Mouse (Mus musculus): ENCODE measurements around the gene Dusp14. TPM values are rescaled to one million over a fixed set of nuclear protein-coding genes. Genes with fewer than 3 reads are reported as not detected.

The Dusp14 gene
- polyA plus RNA-seq, 1 experiment from 2014 or later, result 54.6 TPM

DNA sequence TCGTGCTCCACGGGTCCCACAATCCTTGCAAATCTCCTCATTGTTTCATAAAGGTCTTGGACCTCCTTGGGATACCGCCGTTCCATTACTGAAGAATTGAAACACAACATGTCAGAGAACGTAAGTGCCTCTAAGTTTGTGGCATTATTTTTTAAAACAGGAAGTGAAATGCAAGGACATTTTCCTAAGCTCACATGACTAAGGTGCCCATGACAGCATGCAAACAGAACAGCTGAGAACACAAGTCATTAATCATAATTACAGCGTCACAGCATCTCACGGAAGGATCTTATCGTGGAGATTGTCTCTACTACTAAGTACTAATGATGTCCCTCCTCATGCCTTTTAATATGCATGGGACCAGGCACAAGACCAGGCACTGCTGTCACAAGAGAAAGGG lies 21.5 kb upstream of the Dusp14 start:
- H3K9ac ChIP-seq (replicated peaks; ENCODE audit: low read length), result no peak overlapping the region
- WGBS, result 88% methylated on average over 8 of the region's 8 CpGs
- no peak overlapping the region for H3K4me2 ChIP-seq (replicated peaks; ENCODE audit: low read depth, low read length)
- no peaks in the 10 kb centered on the region for H3K27me3 ChIP-seq (ENCODE audit: insufficient read depth, low read length)
- no peak for ATAC-seq (ENCODE audit: low FRiP score, low TSS enrichment)
- no peak overlapping the region for H3K4me3 ChIP-seq (ENCODE audit: low read length)
- H3K27ac ChIP-seq (ENCODE audit: low read length), result no peak overlapping the region
- H3K36me3 ChIP-seq (ENCODE audit: insufficient read depth, low read length), result peaks cover 34% of the 10 kb centered on the region
- no peaks in the 10 kb centered on the region for H3K4me1 ChIP-seq (ENCODE audit: insufficient read depth, low read length)
- no peaks in the 10 kb centered on the region for H3K9me3 ChIP-seq (ENCODE audit: low read length)

DNA sequence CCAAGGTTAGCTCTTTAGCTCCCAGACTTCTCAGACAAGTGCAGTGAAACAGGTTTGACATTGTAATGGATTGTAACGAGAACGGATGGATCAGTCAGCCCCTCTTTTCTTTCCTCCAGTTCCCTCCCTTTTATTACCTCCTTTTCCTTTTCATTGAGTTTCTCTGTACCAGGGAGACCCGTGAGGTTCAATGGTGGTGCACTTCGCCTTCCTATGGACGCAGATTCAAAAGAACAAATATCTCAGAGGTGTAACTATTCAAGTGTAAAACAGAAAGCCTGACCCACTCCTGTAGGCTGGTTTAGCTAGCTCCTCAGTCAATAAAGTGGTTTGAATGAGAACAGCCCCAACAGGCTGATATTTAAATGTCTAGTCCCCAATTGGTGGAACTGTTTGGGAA lies 12.8 kb upstream of the Dusp14 start:
- WGBS, result 91% methylated on average over 5 of the region's 5 CpGs
- no peaks in the 10 kb centered on the region for H3K9me3 ChIP-seq (ENCODE audit: low read length)
- H3K27ac ChIP-seq (ENCODE audit: low read length), result no peak overlapping the region
- H3K9ac ChIP-seq (replicated peaks; ENCODE audit: low read length), result no peak overlapping the region
- no peak overlapping the region for H3K4me2 ChIP-seq (replicated peaks; ENCODE audit: low read depth, low read length)
- no peaks in the 10 kb centered on the region for H3K27me3 ChIP-seq (ENCODE audit: insufficient read depth, low read length)
- no peak for ATAC-seq (ENCODE audit: low FRiP score, low TSS enrichment)
- H3K36me3 ChIP-seq (ENCODE audit: insufficient read depth, low read length), result peaks cover 39% of the 10 kb centered on the region
- peaks cover 9% of the 10 kb centered on the region; the same call in 1 of the 2 replicates for H3K4me1 ChIP-seq (ENCODE audit: insufficient read depth, low read length)
- H3K4me3 ChIP-seq (ENCODE audit: low read length), result no peak overlapping the region

DNA sequence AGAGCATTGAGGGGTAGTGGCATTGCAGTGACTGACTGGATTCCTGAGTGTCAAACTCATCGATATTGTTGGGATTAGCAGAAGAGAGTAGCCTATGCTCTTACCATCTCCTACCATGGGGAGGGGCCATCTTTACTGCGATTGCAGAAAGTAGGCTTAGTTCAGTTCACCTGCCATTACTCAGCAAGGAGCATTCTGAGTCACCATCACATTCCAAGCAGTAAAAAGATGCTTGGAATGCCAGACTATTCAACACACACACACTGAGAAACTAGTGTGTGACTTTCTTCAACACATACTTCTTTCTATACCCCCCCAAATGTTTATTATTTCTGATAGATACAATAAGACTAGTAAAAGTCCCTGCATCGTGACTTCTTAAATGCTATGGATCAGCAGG lies 11.3 kb upstream of the Dusp14 start:
- Histone ChIP-seq H3K4me3 (ENCODE audit: low read length) (no peak overlapping the region), H3K4me1 (ENCODE audit: insufficient read depth, low read length) (peaks cover 9% of the 10 kb centered on the region; the same call in 1 of the 2 replicates), H3K9me3 (ENCODE audit: low read length) (no peaks in the 10 kb centered on the region), H3K9ac (replicated peaks; ENCODE audit: low read length) (no peak overlapping the region), H3K36me3 (ENCODE audit: insufficient read depth, low read length) (peaks cover 28% of the 10 kb centered on the region; the same call in 1 of the 2 replicates), H3K27me3 (ENCODE audit: insufficient read depth, low read length) (no peaks in the 10 kb centered on the region), H3K27ac (ENCODE audit: low read length) (peak overlapping the region; percentile 78; the same call in 1 of the 2 replicates), H3K4me2 (replicated peaks; ENCODE audit: low read depth, low read length) (no peak overlapping the region)
- 88% methylated on average over 3 of the region's 3 CpGs for WGBS
- ATAC-seq (ENCODE audit: low FRiP score, low TSS enrichment), result no peak

DNA sequence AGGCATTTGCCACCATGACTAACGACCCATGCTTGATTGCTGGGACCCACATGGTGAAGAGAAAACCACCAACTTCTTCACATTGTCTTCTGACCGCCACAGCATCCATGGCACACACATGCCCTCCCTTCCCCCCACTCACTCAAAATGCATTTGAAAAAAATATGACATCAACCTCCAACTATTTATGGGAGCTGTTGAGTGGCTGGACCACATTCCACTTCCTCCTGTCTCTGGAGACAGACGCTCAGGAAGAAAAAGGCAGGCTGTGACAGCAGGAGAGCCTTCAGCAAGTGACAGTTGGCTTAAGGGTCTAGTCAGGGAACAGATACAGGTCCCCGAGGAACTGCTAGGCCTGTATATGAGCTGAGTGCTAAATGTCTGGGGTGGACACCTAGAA lies 10.8 kb upstream of the Dusp14 start:
- ATAC-seq (ENCODE audit: low FRiP score, low TSS enrichment), result no peak
- WGBS, result 85% methylated on average over 4 of the region's 4 CpGs
- H3K4me2 ChIP-seq (replicated peaks; ENCODE audit: low read depth, low read length), result no peak overlapping the region
- no peak overlapping the region for H3K9ac ChIP-seq (replicated peaks; ENCODE audit: low read length)
- H3K9me3 ChIP-seq (ENCODE audit: low read length), result no peaks in the 10 kb centered on the region
- no peaks in the 10 kb centered on the region for H3K27me3 ChIP-seq (ENCODE audit: insufficient read depth, low read length)
- H3K36me3 ChIP-seq (ENCODE audit: insufficient read depth, low read length), result peaks cover 28% of the 10 kb centered on the region; the same call in 1 of the 2 replicates
- peak overlapping the region; percentile 78 for H3K27ac ChIP-seq (ENCODE audit: low read length)
- H3K4me3 ChIP-seq (ENCODE audit: low read length), result no peak overlapping the region
- H3K4me1 ChIP-seq (ENCODE audit: insufficient read depth, low read length), result peaks cover 9% of the 10 kb centered on the region; the same call in 1 of the 2 replicates

DNA sequence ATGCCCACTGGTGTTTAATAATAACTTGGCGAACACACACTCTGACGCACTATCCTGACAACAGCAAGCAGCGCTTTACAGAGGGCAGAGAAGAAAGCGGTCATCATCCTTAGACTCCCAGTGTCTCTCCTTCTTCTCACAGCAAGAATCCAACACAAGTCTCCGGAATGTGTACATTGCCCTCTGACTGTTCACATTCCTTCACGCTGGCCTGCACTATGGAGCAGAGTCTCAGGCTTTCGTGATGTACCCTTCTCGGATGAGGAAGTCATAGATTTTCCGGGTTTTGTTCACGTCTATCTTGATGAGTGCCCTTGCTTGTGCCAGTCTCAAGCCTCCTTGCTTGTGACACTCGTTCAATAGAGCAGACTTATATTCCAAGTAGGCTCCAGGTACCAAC lies 10.3 kb upstream of the Dusp14 start:
- Histone ChIP-seq H3K4me2 (replicated peaks; ENCODE audit: low read depth, low read length) (no peak overlapping the region), H3K4me3 (ENCODE audit: low read length) (no peak overlapping the region), H3K27me3 (ENCODE audit: insufficient read depth, low read length) (no peaks in the 10 kb centered on the region), H3K27ac (ENCODE audit: low read length) (peak overlapping the region; percentile 78), H3K9me3 (ENCODE audit: low read length) (no peaks in the 10 kb centered on the region), H3K4me1 (ENCODE audit: insufficient read depth, low read length) (peaks cover 14% of the 10 kb centered on the region), H3K9ac (replicated peaks; ENCODE audit: low read length) (no peak overlapping the region), H3K36me3 (ENCODE audit: insufficient read depth, low read length) (peaks cover 24% of the 10 kb centered on the region; the same call in 1 of the 2 replicates)
- 82% methylated on average over 11 of the region's 11 CpGs for WGBS
- peak; percentile 73; the same call in 1 of the 2 replicates for ATAC-seq (ENCODE audit: low FRiP score, low TSS enrichment)

DNA sequence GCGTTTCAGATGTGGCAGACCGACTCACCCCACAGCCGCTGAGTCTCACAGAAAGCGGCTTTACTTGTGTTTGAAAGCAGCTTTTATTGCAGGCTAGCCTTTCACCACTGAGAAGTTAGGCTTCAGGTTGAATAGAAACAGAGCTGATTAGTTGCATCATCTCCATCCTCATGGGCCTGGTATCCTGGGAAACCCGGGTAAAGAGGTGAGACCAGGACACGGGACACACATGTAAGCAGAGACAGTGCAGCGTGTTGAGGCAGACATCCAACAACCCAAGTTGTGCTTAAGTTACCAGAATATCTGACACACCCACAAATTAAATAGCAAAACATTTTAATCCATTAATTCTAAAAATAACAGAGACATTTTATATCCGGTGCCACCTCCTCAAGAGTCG lies 9.5 kb upstream of the Dusp14 start:
- 89% methylated on average over 9 of the region's 9 CpGs for WGBS
- peaks cover 20% of the 10 kb centered on the region for H3K4me1 ChIP-seq (ENCODE audit: insufficient read depth, low read length)
- no peak overlapping the region for H3K4me3 ChIP-seq (ENCODE audit: low read length)
- H3K27me3 ChIP-seq (ENCODE audit: insufficient read depth, low read length), result no peaks in the 10 kb centered on the region
- no peak overlapping the region for H3K9ac ChIP-seq (replicated peaks; ENCODE audit: low read length)
- peak overlapping the region; percentile 78 for H3K27ac ChIP-seq (ENCODE audit: low read length)
- H3K9me3 ChIP-seq (ENCODE audit: low read length), result no peaks in the 10 kb centered on the region
- no peak overlapping the region for H3K4me2 ChIP-seq (replicated peaks; ENCODE audit: low read depth, low read length)
- peaks cover 24% of the 10 kb centered on the region; the same call in 1 of the 2 replicates for H3K36me3 ChIP-seq (ENCODE audit: insufficient read depth, low read length)
- no peak for ATAC-seq (ENCODE audit: low FRiP score, low TSS enrichment)

DNA sequence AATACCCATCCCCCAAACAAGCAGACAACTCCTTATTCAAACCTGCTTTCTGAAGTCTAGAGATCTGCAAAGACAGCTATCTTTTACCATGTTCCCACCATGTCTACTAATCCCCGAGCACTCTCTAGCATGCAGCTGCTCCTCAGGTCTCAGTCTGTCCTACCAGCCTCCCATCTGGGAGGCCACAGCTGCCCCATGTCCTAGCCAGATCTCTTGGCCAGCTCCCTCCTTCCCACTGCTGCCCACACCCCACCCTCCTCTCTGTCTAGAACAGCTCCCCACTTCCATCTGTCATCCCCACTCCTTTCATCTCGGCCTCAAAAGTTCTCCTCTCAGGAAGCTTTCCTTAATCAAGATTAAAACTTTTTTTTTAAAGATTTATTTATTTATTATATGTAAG lies 7.9 kb upstream of the Dusp14 start:
- WGBS, result 81% methylated on average over 2 of the region's 2 CpGs
- no peaks in the 10 kb centered on the region for H3K9me3 ChIP-seq (ENCODE audit: low read length)
- no peak overlapping the region for H3K9ac ChIP-seq (replicated peaks; ENCODE audit: low read length)
- no peak overlapping the region for H3K27ac ChIP-seq (ENCODE audit: low read length)
- ATAC-seq (ENCODE audit: low FRiP score, low TSS enrichment), result no peak
- no peak overlapping the region for H3K4me3 ChIP-seq (ENCODE audit: low read length)
- no peak overlapping the region for H3K4me2 ChIP-seq (replicated peaks; ENCODE audit: low read depth, low read length)
- peaks cover 17% of the 10 kb centered on the region; the same call in 1 of the 2 replicates for H3K36me3 ChIP-seq (ENCODE audit: insufficient read depth, low read length)
- no peaks in the 10 kb centered on the region for H3K27me3 ChIP-seq (ENCODE audit: insufficient read depth, low read length)
- peaks cover 29% of the 10 kb centered on the region for H3K4me1 ChIP-seq (ENCODE audit: insufficient read depth, low read length)

DNA sequence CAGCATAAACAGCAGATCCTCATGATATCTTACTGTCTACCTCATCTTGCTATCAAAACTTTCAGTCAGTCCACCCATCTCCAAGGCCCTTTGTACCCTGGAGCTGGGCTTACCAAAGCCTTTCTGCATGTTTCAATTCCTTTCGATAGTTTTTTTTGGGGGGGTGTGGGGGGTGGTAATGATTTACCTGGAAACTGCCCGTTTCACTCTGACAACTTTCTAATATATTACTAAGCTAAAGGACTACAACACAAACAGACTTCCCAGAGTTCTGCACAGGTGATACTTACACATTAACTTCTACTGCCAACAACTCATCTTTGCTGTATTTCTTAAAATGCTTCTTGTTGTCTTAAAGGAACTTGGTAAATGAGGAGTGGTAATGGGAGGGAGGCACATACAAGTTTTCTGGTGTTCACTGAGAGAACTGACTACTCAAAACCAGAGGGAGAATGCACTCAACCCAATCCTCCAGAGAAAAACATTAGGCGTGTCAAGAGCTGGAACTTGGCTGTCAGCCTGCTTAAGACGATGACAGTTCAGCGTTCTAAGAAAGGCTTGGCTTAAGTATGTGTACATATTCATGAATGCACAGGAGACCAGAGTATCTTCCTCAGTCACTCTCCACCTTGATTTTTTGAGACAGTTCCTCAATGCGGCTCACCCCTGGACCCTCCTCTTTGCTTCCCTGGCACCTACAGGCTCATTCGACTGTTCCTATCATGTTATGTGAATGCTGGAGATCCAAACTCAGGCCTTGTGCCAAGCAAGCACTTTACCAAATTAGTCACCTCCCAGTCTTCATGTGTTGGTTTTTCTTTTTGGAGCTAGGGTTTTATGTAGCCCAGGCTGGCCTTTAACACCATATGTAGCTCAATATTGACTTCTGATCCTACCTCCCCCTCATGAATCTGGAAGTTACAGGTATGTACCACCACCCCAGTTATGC lies 5.0 kb upstream of the Dusp14 start:
- H3K4me1 ChIP-seq (ENCODE audit: insufficient read depth, low read length), result peaks cover 24% of the 10 kb centered on the region
- H3K9ac ChIP-seq (replicated peaks; ENCODE audit: low read length), result no peak overlapping the region
- peaks cover 7% of the 10 kb centered on the region; the same call in 1 of the 2 replicates for H3K36me3 ChIP-seq (ENCODE audit: insufficient read depth, low read length)
- H3K9me3 ChIP-seq (ENCODE audit: low read length), result no peaks in the 10 kb centered on the region
- peak overlapping the region; percentile 92 for H3K27ac ChIP-seq (ENCODE audit: low read length)
- peak overlapping the region; percentile 16; the same call in 1 of the 2 replicates for H3K4me2 ChIP-seq (replicated peaks; ENCODE audit: low read depth, low read length)
- H3K27me3 ChIP-seq (ENCODE audit: insufficient read depth, low read length), result no peaks in the 10 kb centered on the region
- ATAC-seq (ENCODE audit: low FRiP score, low TSS enrichment), result peak; percentile 69; the same call in 1 of the 2 replicates
- no peak overlapping the region for H3K4me3 ChIP-seq (ENCODE audit: low read length)
- 50% methylated on average over 7 of the region's 7 CpGs for WGBS

DNA sequence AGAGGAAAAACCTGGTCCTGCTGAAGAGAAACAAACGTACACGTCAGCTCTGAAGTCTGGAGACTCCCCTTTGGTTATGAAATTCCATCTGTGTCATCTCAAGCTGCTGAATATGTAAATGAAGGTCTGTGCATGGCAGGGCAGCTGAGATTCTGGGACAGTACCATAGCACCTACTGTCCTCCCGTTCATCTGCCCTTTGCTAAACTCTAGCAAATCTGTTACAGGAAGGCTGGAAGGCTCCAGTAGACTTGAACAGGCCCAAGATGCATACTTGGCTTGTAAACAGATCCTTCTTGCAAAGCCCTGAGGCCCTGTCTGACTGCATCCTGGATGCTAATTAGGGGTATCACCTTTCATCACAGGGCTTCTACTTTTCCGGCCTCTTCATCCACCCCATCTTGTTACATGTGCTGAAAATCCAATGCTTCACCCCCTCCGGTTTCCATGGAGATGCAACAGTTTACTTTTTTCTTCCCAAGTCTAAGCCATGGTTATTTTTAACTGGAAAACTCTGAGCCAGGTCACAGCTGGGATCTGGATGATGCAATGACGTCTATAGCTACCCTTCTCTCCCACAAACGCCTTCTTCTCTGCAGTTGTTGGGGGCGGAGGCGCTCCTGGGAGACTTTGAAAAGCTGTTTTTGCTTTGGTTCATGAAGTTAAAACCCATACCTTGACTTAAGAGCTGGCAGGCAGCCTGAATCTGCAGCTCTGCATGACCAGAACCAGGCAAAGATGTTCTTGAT lies 4.0 kb upstream of the Dusp14 start:
- 33% methylated on average over 9 of the region's 9 CpGs for WGBS
- no peak overlapping the region for H3K9ac ChIP-seq (replicated peaks; ENCODE audit: low read length)
- peak overlapping the region; percentile 92 for H3K27ac ChIP-seq (ENCODE audit: low read length)
- no peaks in the 10 kb centered on the region for H3K9me3 ChIP-seq (ENCODE audit: low read length)
- peak overlapping the region; percentile 16; the same call in 1 of the 2 replicates for H3K4me2 ChIP-seq (replicated peaks; ENCODE audit: low read depth, low read length)
- no peak for ATAC-seq (ENCODE audit: low FRiP score, low TSS enrichment)
- H3K36me3 ChIP-seq (ENCODE audit: insufficient read depth, low read length), result no peaks in the 10 kb centered on the region; the same call in 1 of the 2 replicates
- H3K4me1 ChIP-seq (ENCODE audit: insufficient read depth, low read length), result peaks cover 24% of the 10 kb centered on the region
- no peaks in the 10 kb centered on the region for H3K27me3 ChIP-seq (ENCODE audit: insufficient read depth, low read length)
- H3K4me3 ChIP-seq (ENCODE audit: low read length), result no peak overlapping the region
